Mouse (Mus musculus): ENCODE data around the gene Glmn.

Glmn gene

DNA sequence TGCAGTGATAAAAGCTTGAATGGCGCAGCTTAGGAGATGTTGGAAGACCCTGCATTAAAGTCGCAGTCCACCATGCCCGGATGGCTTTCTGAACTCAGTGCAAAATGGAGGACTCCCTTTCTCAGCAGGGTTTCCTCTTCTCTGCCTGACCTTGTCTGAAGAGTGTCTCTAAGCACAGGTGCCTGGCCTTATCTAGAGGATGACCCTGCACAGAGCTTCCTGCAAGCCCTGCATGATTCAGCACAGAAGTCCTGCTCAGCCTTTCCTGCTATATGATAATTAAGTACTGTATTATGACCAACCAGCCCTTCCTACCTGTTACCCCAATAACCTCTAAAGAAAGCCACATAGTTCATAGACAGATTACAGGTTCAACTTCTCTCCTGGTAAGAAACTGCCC, 82.2 kb downstream of the Glmn start:
- DNase-seq = no peak

GRCm38 (mm10) chr5:107513583-107513982, 84.1 kb downstream of the Glmn start:
- peak; percentile 32 to 67 for DNase-seq

DNA sequence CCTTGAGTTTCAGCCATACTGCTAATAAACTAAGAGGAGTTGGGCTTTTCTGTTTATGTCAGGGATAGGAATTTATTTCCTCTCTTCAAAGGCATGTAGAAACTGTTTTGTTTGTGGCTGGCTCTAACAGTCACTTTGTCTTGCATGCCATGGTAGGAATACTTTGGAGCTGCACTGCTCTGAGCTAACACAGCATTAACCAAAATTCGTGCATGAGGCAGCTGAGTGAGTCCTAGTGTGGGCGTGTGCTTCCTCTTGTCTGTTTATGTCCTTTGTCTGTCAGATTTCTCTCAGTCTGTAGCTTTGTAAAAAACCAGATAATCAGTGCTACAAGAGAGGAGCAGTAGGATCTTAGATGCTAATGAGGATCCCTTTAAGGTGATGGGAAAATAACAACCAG, 86.4 kb downstream of the Glmn start:
- no peak for DNase-seq

DNA sequence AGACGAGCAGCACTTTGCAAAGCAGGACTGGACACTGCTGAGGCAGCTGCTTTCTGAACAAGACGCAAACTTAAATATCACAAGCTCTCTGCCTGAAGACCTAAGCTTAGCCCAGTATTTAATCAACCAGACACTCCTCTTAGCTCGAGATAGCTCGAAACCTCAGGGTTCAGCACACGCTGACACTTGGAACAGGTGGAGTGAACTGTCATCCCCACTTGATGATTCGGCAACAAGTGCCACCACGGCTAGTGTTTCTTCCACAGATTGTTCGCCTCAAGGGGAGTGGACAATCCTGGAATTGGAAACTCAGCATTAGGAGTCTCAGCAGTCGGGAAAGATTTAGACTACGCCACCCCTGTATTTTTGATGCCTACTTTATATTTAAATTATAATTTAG, 87.2 kb downstream of the Glmn start:
- no peak for DNase-seq

DNA sequence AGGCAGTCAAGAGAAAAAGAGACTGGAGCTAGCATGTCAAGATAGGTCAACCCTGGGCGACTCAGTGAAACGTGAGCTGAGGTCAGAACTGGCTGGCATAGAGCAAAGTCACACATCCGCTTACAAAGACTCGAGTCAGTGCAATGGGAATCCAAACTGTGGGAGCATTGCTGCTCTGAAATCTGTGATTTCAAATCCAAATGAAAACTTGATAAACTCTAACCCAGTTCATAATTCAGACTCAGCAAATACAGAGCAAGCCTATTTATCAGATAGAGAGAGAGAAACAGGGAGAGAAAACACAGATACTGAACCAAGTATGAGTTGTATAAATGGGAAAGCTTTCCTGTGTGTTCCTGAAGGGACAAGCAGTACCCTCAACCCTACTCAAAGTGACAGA, 90.4 kb downstream of the Glmn start, which contains the start of gene Gm42669:
Gm42669 (plus strand) TSS at position 301 of the 400 bp plus-strand sequence.
- no peak for DNase-seq

DNA sequence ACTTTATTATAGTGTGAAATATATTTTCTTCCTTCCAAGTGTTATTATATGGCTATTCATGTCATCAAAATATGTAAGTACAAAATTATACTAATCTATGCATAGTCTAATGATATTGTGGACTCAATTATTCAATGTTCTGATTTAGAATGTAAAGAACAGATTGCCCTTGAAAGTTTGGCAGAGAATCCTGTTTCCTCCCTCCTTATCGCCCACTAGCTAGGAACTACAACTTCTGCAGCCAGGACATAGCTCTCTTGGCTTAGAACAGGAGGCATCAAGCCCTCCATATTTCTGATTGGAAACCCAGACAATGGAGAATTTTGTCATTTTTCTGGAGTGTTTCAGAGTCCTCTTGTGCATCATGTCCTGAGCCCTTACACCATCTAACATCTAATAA, 96.9 kb downstream of the Glmn start:
- DNase-seq = no peak

DNA sequence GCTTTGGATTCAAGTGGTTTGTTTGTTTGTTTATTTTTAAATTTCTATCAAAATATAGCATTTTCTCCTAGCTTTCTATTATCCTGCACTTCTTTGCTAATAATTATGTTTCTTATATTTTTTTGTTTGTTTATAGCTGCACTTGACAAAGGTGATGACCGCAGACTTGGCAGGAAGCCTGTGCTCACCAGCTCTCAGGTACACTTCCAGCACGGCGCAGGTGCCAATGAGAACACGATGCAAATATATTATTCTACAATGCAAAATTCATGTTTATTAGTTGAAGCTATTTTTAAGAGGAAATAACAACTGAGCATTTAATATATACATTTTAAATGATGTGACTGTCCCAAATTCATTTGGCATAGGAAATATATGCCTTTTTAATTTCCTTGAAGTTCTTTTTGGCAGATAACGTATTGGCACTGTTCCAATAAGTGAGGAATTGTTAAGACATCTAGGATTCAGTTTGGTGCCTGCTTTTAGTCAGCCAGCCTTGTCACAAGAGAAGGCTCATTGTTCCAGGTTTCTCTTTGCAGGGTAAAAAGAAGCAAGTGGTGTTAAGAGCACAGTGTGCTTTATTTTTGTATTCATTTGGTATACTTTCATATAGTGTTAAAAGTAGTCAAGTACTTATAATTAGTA, 97.7 kb downstream of the Glmn start:
- no peak for DNase-seq

All from spleen, adult 18-20 months (tissue).